Mouse (Mus musculus): Measurements from ENCODE around the gene Cd19.

The Cd19 gene

DNA sequence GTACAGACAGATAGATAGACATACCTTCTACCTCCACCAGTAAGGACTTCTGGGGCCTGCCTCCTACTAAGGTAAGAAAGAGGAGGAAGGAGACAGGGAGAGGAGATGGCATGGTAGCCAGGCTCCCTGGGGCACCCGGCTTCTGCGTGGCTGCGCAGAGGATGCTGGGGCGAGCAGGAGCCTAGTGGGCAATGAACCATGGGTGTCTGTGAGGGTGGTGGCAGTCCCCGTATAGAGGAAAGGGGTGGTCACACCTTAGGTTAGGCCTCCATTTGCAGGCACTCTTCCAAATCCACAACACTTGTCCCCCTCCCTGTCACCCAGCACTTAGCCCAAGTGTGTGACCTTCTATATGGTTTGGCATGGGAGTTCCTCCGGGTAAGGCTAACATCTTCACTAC lies at the start of gene Cd19:
Gene Cd19 (minus strand): TSS at position 165 of the 400 bp plus-strand sequence.
- DNase-seq (ENCODE audit: low spot score): no peak

DNA sequence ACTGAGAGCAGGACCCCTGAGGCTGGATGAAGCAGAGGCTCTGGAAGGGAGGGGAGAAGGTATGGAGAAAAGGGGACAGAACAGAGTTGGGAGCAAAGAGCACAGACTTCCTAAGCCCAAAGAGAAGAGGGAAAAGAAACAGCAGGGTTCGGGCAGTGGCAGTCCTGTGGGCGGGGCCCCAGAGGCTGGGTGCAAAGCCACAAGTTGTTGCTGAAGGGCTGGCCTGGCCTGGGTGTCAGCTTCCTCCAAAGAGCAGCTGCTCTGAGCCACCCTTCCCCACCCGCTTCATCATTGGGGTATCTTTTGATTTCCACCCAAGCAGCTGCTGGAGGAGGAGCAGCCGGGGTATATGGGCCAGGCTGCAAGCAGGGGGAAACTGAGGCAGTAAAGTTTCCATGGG lies 49.4 kb upstream of the Cd19 start:
- no peak for DNase-seq (ENCODE audit: low spot score)

DNA sequence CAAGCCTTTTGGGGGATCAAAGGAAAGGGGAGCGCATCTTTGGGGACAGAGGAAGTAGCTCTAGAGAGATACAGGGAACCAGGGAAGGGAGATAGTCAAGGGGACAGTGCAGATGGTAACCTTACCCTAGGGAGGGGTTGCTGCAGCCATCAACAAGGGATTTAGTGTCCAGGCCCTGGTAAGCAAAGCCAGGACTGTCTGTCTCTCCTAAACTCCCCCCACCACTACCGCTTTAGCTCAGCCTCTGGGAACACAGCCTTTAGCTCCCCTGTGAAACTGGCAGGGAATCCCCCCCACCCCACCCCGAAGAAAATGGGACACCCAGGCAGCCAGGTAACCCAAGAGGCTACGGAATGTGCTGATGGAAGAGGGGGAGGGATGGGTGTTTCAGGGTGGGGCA lies 48.9 kb upstream of the Cd19 start:
- no peak for DNase-seq (ENCODE audit: low spot score)

DNA sequence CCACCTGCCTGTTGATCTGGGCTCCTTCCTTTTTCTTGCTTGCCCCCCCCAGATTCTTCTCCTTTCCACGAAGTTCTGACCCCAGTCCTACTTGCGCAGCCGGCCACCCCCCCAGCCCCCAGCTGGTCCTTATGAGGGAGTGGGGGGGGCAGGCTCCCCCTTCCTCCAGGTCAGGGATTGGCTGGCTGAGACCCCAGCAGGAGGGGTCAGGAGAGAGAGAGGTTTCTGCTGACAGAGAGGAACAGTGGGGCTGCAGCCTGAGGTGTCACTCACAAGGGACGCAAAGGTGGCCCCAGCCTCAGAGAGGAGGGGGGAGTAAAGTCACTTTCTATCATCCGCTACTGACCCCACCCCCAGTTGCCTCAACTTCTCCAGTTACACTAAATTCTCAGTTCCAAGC lies 48.3 kb upstream of the Cd19 start, which contains the start of gene Atp2a1:
Gene Atp2a1 (minus strand): TSS at position 105 of the 400 bp plus-strand sequence.
- DNase-seq (ENCODE audit: low spot score): no peak

DNA sequence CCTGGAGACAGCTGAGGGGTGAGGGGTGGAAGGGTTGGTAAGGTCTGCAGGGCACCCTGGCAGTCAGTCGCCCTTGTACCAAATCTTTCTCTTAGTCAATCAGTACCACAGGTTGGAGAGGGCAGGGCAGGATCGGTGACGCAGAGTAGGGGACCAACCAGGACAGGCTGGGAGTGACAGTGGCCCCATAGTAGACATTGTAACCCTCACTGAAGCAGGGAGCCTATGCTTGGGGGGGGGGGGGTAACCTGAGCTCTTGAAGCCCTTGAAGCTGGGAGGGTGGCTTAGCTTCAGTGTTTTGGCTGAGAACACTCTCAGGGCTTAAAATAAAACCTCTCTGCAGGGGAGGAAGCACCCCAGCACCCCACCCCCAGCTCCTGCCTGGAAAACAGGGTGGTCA lies 46.9 kb upstream of the Cd19 start:
- DNase-seq (ENCODE audit: low spot score): no peak

DNA sequence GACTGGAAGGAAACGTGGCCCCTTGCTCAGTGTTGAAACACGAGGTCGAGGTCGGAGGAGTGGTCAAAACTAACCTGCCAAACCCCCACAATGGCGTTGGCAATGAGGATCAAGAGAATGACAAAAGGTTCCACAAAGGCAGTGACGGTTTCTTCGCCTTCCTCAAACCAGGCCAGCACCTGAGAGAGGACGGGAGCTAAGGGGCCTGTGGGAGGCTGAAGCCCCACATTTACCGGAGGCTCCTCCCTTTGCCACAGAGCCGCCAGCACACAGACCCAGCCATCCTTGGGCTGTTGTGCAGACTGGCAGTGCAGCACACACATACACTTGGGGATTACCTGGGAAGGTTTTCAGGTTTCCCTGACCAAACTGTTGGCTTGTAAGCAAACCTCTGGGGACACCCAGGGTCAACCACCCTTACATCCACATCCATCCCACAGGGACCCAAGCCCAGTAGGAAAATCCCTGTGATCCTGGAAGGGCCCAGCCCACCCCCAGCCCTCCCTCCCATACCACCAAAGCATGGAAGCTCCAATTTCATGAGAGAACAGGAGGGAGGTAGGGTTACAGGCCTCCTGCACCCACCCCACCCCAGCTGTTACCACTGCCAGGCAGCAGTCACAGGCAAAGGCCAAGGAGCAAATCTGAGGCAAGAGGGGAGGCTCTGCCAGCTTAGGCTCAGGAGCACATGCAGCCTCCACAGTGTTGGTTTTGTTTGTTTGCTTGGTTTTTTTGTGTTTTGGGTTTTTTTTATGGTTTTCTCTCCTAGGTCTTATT lies 46.1 kb upstream of the Cd19 start:
- no peak for DNase-seq (ENCODE audit: low spot score)

DNA sequence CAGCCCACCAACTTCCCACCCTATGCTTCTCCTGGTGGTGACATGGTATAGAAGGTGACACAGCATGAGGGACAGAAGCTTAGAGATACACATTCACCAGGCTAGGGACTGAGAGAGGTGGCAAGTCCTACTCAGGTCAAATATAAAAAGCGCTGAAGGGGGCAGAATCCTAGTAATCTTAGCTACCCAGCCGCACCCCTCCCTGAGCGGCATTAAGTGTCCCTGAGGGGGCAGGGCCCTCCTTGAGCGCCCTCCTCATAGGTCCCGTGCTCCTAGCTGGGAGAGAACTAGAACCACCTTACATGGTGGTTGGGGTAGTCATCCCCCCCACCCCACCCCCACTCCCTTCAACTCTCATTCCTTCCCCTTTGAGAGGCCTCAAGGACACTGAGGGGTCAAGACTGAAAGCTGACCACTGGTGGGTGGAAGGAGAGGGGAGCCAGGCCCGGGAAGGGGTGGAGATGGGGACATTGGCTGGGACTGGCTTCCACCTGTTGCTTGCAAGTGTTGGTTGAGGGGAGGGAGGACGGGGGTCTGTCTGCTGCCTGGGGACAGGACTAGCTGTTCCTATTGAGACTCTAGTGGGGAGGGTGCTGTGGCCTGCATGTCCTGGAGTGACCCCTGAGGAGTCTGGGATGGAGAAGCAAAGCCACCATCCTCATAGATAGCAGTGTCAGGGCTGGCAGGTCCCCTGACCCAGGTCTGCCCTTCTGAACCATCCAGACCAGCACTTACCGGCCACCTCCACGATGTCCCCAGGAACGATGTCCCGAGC lies 44.3 kb upstream of the Cd19 start:
- DNase-seq (ENCODE audit: low spot score): no peak

DNA sequence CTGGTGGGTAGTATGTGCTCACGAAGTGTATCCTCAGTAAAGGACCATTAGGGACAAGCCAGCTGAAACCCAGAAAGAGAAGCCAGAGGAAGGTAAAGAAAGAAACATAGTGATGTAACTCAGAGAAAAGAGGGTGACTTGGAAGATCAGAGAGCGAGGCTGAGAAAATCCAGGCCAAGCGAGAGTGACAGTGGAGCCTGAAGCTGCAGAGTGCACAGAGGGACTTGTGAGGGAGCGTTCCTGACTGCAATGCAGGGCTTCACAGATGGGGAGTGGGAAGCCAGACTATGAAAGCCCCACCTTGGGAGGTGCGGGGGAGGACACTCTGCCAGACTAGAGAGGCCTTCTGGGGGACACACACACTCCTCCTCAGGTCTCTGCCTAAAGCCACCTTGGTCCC lies 43.5 kb upstream of the Cd19 start:
- no peak for DNase-seq (ENCODE audit: low spot score)

DNA sequence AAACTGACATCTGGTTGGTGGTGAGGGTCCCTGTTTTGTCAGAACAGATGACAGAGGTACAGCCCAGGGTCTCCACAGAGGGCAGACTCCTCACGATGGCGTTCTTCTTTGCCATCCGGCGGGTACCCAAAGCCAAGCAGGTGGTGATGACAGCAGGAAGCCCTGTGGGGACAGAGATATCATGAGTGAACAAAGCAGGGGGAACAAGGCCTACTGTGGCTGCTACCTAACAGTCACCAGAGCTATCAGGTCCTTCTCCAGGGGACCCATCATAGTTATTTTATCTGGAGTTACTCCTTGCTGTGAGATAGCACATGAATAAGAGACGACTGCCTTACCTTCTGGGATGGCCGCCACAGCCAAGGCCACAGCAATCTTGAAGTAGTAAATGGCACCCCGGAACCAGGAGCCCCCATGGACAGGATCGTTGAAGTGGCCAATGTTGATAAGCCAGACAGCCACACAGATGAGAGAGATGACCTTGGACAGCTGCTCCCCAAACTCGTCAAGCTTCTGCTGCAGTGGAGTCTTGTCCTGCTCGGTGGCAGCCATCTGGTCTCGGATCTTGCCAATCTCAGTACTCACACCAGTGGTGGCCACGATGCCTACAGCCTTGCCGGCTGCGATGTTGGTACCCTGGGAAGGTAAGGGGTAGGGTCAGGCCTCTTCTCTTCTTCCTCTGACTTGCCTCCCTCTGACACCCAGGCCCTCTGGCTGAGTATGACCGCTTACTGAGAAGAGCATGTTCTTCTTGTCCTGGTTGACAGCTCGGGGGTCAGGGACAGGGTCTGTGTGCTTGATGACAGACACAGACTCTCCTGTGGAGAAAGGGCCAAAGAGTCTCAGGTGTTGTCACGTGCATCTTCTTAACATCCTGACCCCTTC lies 41.9 kb upstream of the Cd19 start:
- DNase-seq (ENCODE audit: low spot score): no peak

DNA sequence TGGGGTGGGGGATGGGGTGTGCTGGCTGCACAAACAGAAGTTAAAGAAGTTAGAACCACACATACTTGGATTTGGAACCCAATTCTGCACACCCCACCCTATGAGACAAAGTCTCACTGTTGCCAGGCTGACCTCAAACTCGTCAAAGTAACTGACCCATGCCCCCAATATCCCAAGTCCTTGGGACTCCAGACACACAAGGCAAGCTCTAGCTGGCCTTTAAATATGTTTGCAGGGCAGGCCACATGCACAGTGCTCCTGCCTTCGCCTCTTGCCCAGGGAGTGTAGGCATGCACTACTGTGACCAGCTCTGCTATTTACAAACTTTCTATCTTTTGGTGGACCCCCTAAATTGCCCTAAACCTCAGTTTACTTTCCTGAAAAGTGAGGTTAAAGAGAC lies 40.6 kb upstream of the Cd19 start:
- DNase-seq (ENCODE audit: low spot score): no peak

DNA sequence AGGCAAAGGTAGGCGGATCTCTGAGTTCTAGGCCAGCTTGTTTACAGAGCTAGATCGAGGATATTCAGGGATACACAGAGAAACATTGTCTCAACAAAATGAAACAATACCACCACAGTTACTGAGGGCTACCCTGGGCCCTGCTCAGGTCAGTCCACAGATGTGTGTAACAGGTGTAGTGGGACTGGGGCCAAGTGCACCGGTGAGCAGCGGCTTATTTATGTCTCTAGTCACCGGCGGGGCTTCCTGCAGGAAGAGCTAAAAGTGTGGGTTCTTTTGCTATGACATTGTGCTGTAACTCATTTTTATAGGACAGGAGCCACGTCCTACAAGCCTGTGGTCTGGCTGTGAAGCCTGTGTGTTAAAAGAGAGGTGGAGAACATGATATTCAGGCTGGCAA lies 39.2 kb upstream of the Cd19 start:
- DNase-seq (ENCODE audit: low spot score): no peak

DNA sequence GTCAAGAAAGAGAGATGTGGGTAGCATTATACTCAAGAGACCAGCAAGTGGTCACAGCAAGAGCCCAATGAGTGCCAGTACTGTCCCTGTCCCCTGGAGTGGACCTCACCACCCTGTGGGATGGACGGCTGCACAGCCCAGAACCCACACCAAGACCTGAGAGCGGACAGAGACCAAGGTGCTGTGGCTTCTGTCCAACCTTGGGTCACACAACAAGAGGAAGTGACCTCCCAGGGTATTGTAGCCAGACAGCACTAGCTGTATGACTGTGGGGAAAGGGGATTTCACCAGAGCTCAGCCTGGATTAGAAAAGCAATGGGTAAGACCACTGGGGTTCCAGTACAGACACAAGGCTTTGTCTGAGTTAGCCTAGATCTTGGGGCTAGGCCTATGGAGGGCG lies 37.6 kb upstream of the Cd19 start:
- DNase-seq (ENCODE audit: low spot score): no peak

DNA sequence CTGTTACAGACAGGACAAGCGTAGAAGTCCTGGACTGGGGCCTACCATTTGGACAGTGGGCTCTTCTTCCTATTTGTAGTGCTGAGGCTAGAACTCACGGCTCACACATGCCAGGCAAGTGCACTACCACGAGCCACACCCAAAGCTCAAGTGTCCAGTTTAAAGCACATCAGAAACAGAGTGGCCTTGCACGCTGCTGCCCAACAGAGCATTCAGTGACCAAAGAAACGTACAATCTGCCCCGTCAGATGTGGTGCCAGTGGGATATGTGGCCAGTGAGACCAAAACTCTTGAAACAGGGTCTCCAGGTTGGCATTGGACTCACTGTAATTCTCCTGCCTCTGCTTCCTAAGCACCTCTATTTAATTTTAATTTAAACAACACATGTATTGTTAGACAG lies 36.0 kb upstream of the Cd19 start:
- no peak for DNase-seq (ENCODE audit: low spot score)

DNA sequence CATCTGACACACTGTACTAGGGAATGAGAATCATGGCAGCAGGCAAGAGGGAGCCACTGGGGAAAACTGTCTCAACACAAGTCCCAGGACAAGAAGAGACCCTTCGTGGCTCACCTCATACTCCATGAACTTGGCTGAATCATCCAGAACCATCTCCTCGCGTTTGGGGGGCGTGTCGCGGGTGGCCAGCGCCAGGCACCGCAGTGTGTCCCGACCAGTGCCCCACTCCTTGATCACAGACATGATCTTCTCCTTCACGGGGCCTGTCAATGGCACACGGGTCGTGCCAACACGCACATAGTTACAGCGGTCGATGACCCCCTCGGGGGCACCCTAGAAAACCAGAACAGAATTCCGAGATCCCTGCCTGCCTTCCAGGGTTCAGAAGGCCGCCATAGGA lies 35.3 kb upstream of the Cd19 start:
- no peak for DNase-seq (ENCODE audit: low spot score)

DNA sequence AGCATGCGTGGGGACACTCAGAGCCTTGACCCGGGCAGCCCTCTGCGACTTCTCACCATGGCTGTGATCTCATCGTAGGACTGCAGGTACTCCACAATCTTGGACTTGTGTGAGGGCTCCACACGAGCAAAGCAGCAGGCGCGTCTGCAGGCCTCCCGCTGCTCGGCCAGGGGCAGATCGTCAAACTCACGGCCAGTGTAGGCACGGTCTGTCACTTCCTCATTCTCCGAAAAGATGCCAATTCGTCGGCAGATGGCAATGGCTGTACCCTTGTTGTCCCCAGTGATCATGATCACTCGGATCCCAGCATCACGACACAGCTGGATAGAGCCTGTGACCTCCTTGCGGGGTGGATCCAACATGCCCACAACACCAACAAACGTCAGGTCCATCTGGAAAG lies 33.8 kb upstream of the Cd19 start:
- no peak for DNase-seq (ENCODE audit: low spot score)

DNA sequence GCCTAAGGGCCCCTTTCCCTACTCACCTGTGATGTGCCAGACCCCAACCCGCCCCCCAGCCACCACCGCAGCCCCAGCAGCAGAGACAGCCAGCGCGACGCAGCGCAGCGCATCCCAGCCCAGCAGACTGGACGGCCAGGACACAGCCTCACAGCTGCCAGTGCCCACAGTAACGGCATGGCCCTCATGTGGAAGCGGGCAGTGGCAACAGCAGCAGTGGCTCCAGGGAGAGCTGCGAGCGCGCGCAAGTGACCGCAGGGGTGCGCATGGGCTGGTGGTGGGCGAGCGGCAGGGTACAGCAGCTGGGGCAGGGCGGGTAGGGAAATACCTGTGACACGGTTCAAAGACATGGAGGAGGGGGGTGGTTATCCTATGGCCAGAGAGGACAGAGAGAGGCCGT lies 31.5 kb upstream of the Cd19 start:
- DNase-seq (ENCODE audit: low spot score): no peak

DNA sequence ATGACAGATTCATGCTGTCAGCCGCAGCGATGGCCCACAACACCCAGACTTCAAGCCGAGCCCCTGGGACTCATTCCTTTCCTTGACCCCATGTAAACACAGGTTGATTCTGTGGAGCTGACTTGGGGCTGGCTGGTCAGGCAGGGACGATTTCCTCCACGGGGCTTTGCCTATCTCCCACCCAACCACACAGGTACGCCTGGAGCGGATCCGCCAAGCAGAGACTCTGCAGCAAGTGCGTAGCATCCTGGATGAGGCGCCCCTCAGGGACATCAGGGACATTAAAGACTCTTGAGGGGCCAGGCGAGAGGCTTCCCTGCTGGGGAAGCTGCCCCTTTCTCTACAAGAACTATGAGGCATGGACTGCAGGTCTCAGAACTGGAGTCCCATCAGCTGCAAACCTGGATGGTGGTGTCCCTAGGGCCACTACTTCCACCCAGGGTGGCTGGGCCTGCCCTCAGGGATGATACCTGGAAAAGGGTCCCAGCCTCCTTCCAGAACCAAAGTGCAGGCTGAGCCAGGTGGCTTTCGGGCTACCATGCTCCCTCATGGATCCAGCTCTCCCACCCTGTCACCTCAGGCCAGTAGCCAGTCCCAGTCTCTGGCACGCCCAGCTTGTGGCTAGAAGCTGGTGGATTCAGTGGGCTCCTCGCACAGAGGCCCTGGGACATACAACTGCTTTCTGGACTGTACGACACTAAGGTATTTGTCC lies 30.6 kb upstream of the Cd19 start:
- no peak for DNase-seq (ENCODE audit: low spot score)

DNA sequence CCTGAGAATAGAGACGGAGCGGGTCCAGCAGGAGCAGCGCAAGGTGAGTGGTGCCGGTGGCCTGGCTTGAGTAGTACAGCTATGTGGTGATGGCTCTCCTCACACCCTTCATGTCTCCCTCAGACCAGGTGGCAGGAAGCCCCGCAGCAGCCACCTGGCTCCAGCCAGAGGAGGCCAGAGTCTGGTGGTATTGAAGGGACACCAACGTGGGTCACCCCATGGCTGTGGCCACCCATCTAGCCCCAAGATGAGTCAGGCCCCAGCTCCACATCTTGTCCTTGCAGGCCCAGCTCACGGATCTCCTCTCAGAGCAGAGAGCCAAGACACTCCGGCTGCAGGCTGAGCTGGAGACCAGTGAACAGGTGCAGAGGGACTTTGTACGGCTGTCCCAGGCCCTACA lies 29.8 kb upstream of the Cd19 start:
- no peak for DNase-seq (ENCODE audit: low spot score)

DNA sequence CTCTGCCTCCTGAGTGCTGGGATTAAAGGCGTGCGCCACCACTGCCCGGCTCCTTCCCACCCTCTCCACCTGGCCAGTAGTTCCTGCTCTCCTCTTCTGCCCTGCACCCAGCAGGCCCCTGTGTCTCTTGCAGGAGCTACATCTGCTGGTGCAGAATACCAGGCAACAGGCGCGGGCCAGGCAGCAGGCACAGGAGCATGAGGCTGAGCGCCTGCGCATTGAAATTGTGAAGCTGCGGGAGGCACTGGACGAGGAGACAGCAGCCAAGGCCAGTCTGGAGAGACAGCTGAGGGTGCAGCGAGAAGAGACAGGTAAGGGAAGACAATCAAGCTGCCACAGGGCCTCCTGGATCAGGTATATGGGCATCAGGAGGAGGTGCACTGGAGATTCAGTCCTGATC lies 29.3 kb upstream of the Cd19 start:
- no peak for DNase-seq (ENCODE audit: low spot score)

DNA sequence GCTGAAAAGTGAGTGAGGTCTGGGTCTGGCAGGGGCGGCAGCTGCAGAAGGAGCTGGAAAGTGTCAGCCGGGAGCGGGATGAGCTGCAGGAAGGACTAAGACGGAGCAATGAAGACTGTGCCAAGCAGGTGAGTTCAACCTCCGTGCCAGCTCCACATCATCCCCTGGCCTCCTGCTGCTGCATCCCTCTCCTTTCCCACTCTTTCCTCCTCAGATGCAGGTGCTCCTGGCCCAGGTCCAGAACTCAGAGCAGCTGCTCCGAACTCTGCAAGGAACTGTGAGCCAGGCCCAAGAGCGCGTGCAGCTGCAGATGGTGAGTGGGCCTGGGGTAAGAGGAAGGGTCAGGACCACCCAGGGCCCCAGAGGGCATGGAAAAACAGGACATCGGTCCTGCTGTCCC lies 25.4 kb upstream of the Cd19 start:
- no peak for DNase-seq (ENCODE audit: low spot score)

DNA sequence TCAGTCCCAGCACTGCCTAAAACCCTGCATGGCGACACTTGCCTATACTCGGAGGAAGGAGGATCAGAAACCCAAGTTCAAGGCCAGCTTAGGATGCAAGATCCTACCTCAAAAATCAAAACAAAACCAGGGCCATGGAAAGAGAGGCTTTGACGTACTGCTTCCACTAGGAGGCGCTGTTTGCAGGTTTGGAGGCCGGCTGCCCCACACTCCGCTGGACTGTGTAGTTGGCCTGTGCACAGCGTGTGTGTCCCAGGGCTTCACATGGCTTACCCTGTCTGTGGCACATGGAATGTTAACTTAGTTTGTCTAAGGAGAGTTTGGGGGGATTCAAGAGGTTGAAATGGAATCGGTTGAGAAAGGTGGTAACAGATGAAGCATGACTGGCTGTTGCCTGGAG lies 22.2 kb upstream of the Cd19 start:
- DNase-seq (ENCODE audit: low spot score): no peak

DNA sequence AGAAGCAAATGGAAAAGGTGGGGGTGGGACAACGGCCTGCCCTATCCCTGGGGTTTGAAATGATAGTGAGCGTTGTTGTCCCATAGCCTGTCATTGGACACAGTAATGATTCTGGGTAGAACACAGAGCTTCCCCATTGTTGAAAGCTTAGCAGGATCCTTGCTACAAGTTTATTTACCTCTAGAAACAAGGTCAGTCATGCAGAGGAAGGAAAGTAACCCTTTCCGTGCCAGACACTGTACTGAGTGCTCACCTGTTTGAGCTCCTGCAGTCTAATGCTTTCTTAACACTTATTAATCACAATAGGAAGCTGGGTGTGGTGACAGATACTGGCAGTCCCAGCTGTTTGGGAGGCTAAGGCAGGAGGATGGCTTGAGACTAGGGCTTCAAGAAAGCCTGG lies 21.1 kb upstream of the Cd19 start:
- no peak for DNase-seq (ENCODE audit: low spot score)
